Mouse (Mus musculus) right cerebral cortex, postnatal 14 days (tissue): Measurements from ENCODE around the gene Cckbr.
"Not testable (repeated sequence)": the region's sequence is repeated elsewhere in the genome, so short reads cannot be mapped to it uniquely, and the experiment has no call there.

Source experiments
- DNase-seq: peaks from one replicate; pipeline ENCODE4 v3.0.0; 2022

Cckbr gene

DNA sequence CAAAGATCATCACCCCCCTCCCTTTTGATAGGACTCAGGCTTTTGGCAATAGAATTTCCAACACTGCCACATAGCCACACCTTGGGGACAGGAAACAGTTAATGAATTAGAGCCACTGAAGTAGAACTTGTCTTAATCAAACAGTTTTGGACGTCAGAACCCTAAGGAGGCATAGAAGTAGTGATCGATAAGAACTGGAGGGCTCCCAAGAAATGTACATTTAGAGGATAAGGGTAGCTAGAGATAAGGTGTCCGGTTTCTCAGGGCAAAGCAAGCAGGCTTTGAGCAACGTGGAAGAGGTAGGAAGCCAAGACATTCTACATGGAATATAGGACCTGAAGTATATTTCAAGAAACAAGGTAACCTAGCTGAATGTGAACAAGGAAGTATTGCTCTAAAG, 15.9 kb downstream of the Cckbr start:
- DNase-seq = no peak

DNA sequence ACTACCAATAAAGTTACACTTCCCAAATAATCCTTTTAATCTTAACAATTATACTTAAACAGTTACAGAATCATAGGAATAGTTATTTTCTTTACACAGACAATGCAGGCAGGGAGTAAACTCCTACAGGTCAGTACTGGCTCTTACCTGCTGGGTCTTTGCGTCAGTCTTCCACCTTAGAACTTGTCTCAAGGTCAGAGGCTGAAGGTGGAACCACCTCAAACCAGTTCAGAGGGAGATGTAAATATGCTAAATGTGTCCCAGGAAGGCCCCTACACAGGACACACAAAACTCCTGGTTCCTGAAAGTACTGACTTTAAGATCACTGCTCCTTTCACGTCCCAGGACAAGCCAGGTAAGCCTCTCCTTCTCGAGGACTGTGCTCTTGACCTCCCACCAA, 19.5 kb downstream of the Cckbr start:
- DNase-seq = no peak

DNA sequence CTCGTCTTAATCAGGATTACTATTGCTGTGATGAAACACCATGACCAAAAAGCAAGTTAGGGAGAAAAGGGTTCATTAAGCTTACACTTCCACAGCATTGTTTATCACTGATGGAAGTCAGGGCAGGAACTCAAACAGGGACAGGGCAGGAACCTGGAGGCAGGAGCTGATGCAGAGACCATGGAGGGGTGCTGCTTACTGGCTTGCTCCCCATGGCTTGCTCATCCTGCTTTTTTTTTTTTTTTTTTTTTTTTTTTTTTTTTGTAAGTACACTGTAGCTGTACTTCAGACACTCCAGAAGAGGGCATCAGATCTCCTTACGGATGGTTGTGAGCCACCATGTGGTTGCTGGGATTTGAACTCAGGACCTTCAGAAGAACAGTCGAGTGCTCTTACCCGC, 27.8 kb downstream of the Cckbr start:
- DNase-seq = not testable (repeated sequence)

DNA sequence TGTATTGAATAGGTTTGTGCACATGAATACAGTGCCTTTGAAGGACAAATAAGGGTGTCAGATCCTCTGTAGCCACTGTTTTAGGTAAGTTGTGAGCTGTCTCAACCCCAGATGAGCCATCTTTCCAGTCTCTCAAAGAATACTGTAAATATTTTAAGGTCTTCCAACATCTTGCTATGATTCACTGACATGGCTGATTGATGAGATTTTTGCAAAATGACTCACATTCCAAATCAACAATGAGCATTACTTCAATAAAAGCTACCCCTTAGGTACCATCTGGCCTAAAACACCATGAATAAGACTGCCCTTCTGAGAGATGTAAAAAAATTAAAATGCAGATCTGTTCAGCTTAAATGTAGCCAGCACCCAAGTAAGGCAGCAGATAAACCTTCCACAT, 33.0 kb downstream of the Cckbr start:
- DNase-seq = no peak

DNA sequence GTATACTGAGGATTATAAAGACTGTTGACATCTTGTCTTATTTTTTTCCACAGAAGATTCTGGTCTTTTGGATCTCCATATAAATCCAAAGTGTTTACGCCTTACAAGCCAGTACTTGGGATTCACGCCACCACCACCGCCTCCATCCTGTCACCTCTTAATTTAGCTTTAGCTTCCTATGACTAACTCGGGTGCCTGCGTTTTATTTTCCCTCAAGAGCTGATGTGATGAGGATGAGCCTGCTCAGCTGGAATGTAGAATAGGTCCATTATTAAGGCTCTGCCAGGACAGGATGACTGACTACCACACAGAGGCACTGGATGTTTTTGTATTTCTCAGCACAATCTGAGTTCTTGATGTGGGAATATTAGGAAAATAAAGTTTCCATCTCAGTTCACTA, 40.0 kb downstream of the Cckbr start:
- peak; percentile 64 for DNase-seq

DNA sequence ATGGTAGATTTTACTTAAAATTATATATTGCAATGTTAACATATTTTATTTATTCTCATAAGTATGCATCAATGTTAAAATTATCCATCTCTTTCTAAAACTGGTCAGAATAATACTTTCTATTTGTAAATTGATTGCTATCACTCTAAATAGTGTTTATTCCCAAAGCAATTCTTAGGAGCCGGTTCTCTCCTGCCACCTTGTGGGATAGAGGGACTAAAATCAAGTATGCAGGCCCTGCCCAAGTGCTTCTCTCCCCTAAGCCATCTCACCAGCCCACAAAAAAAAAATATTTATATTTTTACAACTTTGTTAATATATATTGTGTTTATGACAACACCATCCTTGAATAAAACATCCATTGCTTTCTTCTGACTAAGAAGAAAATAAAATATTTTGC, 47.1 kb downstream of the Cckbr start:
- no peak for DNase-seq

DNA sequence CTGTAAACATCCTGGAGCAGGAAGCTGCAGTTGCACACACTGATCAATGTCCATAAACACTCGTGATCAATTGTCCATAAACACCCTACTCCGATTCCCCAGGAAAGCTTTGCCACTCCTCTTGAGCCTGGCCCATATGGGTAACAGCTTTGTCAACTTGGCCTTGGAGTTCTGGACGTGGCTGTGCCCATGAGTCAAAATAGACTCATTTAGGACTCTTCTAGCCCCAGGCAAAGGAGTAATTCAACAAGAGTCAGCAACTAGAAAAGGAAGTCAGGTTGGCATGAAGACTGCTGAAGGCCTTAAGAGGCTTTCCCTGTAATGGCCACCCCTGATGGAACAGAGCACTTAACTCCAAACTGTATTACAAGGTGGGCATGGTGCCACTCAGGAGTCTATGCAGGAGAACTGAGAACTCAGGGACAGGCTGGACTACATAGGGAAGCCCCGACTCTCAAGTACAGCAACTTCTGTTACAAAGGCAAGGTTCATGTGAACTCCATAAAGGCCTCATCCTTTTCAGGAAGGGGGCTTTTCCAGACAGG, 49.3 kb downstream of the Cckbr start:
- DNase-seq = no peak

DNA sequence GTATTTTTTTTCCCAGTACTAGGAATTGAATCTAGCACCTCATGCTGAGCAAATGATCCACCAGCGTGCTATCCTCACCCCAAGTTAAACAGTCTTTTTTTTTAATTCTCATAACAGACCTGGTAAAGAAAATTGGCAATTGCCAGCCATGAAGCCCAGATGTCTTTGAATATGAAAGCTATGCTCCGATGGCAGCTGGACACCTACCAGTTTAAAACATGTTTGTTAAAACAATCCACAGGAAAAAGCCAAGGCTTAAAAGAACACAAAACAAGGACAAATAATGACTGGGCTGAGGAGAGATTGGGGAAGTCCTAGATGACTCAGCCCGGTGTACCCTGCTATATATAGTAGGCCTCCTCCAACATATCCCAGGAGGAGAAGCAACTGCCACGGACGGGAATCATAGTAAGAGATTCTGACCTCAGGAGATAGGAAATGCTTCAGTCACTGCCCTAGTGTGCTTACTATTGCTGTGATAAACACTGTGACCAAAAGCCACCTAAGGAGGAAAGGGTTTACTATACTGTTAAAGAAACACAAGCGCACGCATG, 49.9 kb downstream of the Cckbr start:
- no peak for DNase-seq

DNA sequence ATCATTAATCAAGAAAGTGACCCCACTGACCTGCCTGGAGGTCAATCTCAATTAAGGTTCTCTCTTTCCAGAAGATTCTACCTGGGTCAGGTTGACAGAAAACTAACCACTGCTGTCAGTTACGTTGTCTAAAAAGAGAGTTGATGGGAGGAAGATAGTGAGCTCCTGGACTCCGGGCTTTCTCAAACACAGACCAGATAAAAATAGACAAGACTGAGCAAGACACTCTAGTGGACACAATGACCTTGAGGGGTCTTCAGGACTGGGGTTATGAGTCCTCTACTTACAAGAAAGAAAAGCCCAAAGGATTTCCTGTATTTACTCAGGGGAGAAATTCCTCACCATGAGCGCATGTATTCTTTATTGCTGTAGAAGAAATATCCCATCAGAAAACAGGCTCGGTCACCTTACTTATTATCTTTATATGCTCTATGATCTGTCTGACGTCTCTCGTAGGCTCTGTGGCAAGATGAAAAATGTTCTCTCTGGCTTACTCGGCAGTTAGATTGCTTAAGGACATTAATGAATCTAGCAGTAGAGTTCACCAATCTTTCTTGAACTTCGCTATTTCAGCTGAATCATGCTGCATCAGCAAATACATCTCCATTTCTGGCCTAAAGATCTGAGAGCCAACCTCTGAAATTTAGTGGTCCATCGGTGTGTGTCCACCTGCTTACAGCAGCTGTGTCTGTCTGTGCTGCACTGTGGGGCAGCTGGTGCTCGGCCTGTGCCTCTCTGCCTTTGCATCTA, 51.3 kb downstream of the Cckbr start:
- DNase-seq = no peak

DNA sequence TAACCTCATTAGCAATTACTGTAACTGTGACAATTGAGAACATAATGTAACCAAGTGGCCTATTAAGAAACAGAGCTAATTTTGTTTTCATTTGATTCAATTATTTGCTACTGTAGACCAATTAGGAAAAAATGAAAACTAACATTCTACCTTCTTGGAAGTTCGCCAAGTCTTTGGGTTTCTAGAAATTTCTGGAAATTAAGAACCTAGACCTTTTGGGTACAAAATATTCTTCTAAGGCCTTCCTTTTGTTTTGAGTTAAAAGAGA, 51.8 kb downstream of the Cckbr start:
- DNase-seq = no peak

DNA sequence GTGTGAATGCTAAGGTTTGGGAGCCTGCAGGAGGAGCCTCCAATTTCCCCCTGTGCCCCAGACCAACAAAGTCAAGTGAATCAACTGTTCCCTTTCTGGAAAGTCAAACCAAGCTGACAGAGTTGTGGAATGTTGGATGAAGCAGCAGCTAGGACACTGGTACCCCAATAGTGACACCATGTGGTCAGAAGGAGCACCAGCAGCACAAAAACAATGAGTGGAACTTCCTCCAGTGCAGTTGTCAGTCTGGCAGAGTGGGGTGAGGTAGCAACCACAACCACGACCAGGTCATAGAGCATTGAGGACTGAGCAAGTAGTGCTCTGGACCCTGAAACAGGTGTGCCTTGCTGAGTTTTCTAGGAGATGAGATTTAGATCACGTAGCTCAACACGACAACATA, 52.3 kb downstream of the Cckbr start:
- peak; percentile 28 for DNase-seq

DNA sequence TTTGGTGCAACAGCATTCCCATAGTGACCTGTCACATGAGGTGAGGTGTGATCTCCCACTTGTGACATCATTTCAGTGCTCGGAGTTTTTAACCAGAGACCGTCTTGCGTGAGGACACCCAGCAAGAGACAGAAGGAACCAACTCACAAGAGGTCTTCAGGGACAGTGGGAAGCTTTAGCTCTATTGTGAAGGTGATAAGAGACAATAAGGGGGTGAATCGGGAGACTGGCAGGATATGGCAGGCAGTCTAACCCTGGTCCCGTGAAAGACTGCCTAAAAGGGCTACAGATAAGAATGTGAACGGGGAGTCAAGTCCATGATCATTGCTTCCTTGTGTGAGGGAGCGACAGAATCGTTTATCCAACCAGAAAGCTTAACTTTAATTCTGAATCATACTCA, 52.8 kb downstream of the Cckbr start:
- no peak for DNase-seq

DNA sequence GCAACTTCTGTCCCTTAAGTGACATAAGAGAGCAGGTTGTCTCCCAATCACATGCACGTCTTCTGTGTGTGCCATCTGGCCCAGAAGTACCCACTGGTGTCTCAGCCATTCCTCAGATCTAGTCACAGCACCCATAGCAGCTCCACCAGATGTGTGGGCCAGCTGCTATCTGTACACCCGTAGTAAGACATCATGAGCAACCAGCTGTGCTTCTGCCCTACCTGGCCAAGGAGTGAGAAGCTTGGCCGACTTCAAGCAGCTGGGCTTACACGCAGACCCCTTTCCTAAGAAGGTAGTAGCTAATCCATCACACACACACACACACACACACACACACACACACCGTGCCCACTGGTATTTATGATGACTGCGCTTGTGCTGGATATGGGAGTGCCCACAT, 53.7 kb downstream of the Cckbr start:
- DNase-seq = no peak

DNA sequence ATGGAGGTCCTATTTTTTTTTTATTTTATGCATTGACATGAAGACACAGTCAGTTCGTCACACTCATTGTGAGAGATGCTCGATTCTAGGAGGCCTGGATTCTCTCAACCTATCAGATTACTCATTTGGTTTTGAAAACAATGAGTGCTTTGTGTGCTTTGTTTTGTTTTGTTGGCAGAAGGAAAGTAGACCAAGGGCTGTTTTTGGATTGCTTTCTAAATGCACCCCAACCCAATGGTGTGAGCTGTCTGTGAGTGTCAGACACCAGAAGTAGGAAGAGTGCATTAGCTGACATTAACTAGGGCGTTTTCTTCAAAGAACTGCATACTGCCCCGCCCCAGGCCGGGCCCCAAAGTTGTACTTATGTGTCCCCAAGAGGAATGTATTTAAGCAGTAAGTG, 54.5 kb downstream of the Cckbr start:
- no peak for DNase-seq

DNA sequence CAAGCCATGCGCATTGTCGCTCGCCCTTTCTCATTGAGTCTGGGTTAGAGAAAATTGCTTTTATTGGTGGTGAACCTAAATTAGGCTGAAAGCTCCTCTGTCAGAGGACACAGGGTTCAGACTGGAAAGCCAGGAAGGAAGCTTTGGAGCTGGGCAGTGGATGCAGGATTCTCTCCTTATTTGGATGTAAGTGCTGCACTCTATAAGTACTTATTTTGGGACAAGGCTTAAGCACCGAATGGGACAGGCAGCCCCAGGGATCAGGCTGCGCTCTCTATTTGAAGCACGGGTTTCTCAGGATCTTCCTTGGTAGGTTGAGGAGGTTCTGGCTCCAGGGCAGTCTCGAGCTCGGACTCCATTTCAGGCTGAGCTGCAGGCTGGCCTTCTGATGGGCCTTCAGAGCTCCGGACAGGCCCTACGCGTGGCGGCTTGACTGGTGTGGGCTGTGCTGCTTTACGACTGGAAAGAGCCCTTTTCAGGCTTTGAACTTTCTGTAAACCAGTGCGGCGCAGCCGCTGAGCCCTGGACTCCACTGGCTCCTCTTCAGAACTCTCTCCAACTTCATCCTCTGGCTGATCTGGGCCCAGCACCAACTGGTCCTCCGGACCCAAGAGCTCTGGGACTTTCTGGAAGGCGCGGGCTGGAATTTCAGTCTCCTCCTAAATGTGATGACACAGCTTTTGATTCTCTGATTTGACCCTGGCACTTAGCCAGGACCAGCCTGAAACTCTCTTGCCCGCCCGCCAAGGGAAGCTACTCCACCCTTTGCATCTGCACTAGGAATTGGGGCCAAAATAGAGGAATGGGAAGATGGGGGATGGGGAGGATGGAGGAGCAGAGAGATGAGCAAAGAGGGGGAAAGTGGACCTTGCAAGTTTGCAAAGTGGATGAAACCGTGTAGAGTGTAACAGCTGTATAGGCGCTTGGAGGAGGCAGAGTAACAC, 55.3 kb downstream of the Cckbr start:
- DNase-seq = no peak

DNA sequence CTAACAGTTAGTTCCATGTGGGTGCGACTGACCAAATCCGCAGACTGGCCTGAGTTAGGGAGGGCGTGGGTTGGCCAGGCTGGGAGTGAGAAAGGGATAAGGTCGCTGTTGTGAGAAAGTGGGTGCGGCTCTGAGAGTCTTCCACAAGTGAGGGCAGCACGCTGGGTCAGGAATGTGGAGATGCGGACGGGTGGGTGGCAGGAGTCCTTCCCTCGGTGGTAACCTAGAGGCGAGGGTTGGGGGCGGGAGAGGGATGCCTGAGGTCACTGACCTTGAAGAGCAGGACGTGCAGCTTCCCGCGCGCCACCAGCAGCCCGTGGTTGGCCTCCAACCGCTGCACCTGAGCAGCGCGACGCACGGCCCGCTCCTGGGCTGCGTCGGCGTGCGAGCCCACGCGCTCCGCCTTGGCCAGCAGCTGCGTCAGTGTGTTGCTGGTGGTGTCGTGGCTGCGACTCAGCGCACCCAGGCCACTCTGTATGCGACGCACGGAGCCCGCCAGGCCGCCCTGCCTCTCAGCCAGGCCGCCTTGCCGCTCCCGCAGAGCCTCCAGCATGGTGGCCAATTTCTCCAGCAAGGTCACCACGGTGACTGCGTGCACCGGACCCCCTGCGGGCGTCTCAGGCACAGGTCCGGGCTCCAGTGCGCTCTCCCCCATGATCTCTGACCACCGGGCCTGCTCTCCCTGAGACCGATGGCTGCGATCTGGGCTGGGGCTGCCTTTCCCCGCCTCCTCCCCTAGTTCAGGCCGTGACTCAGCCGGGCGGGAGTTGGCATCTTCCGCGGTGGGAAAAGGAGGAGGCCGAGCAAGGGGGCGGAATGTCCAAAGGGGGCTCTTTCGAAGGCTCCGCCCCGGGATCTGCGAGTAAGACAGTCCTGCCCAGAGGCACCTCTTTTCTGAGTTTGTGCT, 56.2 kb downstream of the Cckbr start, which contains the start of gene Cavin3:
TSS of gene Cavin3 (minus strand) at position 796 of the 907 bp plus-strand sequence.
- DNase-seq = peak; percentile 60

DNA sequence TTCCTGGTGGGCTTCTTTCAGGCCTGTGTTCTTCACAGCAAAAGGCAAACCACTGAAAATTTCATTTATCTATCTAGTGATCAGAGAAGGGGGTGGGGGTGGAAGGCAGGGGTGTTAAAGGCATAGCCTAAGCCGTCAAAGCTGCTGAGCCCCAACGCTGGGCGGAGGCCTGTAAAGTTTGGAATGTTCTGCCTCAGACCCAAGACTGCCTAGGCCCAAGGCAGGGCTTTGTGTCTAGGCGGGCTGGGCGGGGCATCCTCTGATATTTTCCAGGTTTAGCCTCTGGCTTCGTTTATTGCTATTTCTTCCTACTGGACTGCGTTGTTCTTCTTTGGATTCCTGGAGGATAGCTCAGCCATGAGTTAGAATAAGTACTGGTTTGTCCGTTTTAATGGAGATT, 56.9 kb downstream of the Cckbr start:
- no peak for DNase-seq

DNA sequence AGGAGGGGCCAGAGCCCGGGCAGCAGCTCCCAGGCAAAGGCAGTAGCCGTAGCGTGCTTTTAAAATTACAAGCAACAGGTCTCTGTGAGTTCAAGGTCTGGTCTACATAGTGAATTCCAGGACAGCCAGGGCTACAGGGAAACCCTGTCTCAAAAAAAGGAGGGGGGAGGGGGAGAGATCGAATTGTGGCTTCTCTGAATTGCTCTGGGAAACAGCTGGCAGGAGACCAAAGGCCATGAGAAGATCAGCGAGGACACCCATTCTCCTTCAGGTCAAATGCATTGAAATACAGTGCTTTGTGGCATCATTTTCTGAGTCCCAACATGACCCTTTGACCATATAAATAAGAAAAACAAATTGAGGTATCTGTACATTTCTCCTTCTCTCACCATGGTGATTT, 59.5 kb downstream of the Cckbr start:
- DNase-seq = no peak

DNA sequence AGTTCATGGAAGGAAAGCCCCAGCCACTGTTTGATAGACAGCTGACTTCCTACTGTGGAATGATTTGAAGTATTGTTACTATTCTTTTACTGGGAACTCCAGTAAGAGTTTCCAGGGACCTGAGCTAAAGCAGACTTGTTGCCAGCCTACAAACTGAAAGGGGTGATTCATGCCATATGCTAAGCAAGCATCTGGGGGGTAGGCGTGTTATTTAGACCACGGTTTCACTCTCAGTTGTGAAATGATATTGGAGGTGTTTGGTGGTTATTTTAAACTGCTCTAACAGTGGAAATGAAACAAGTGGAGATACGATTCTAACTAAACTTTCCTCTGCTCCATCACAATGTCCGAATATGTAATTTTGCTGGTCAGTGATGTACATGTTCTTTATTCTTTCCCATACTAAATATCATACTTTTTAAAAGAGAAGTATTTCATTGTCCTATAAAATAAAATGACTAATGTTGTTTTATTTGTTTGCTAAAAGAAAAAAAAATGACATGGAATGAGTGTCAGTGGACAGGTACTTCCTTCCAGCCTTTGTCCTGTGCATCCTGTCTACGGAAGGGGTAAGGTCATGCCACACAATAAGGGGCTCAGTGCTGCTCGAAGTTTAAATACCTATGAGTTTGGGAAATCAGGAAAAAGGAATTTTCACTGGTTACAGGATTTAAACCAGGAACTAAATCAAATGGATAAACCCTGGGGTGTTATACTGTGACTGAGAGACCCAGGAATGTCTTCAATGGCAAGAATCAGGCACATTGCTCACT, 61.8 kb downstream of the Cckbr start:
- no peak for DNase-seq

DNA sequence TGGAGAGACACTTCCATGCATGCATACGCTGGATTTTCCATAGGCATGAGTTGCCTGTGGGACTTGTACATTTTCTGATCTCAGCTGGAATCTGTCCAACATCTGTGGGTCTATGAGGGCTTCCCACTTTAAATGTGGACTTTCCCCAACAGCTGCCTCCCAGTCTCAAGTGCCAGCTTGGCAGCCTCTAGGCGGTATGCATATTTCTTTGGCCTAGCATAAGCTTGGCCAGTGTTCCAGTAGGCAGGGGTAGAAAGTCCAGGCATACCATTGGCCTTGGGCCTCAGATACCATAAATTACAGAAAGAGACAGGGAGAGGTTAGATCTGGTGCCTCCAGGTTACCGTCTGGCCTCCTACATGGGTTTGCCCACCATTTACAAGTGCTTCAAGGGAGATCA, 72.3 kb downstream of the Cckbr start:
- DNase-seq = no peak

DNA sequence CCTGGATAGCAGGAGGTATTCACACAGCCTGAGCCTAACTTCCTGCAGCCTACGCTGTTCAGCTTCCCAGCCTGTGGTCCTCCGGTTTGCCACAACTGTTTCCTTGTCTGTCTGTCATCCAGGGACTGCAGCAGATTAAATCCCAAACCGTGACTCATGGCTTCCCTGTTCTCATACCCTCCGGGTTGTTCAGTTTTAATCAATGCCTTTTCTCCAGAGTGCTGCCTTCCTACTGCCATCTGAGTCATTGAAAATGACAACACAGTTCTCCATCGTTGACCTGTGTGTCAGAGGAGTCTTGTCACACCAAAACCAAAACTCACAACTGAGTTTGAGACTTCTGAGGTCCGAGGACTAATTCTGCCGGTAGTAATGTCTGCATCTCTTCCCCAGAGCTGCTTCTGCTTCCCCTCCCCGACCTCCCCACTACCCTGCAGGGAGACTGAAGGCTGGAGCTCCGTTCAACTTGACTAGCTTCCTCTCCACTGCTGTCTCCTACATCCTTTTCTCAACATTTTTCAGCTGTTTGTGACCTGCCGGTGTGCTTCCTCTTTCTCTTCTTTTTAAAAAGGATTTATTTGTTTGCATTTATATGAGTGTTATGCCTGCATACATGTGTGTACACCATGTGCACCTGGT, 73.4 kb downstream of the Cckbr start:
- DNase-seq = no peak
